Mouse (Mus musculus) C2C12 (cell line): ENCODE results near the gene Elovl6.

Experiments used
- CTCF ChIP-seq: IDR thresholded peaks from one replicate; pipeline ENCODE4 v1.5.1; 2011; ENCODE audit not compliant: control insufficient read depth, insufficient read depth, insufficient read length
- FOSL1 ChIP-seq: IDR thresholded peaks from one replicate; pipeline ENCODE4 v1.8.0; 2011; ENCODE audit warnings: mild to moderate bottlenecking, low read length; ENCODE audit not compliant: poor library complexity, insufficient read depth, severe bottlenecking
- MAX ChIP-seq: IDR thresholded peaks from one replicate; pipeline ENCODE4 v1.6.1; 2011; ENCODE audit warnings: mild to moderate bottlenecking, control low read depth

GRCm38 (mm10) chr3:129565458-129565857 lies 33.3 kb downstream of the Elovl6 start:
- TF ChIP-seq MAX: no peak
- no peak for TF ChIP-seq FOSL1
- TF ChIP-seq CTCF: no peak
